Mouse (Mus musculus): ENCODE data around the gene Rapgef1. TPM values are rescaled to one million over a fixed set of nuclear protein-coding genes. Genes with fewer than 3 reads are reported as not detected.

Gene Rapgef1
- polyA plus RNA-seq, 1 experiment from 2014 or later = 13.3 TPM

DNA sequence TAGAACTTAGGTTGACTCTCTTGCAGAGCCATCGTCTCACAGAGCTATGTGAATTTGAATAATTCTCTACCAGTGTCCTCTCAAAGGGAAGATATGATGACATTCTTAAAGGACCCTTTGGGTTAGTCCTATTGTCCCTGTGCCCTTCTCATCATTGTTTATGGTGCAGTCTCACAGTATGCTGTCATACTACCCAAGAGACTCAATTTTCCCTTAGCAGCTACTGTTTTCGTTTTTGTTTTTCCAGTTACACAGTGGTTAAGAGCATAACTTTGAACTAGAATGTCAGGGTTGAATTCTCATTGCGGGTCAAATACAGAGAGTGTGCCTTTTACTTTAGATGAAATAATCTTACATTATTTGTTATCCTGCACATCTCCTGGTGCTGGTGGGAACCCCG, 27.6 kb downstream of the Rapgef1 start:
- H3K9ac ChIP-seq (ENCODE audit: low read depth, low read length) = no peak overlapping the region
- no peaks in the 10 kb centered on the region for H3K9me3 ChIP-seq (ENCODE audit: control insufficient read depth, low read length)
- no peak overlapping the region for H3K4me3 ChIP-seq (ENCODE audit: low read depth, low read length)
- no peak overlapping the region for H3K4me2 ChIP-seq (replicated peaks; ENCODE audit: low read depth, low read length)
- no peak overlapping the region for H3K27ac ChIP-seq (ENCODE audit: low read depth, low read length)
- no peaks in the 10 kb centered on the region for H3K27me3 ChIP-seq (ENCODE audit: control insufficient read depth, insufficient read depth, low read length)
- no peak for ATAC-seq (ENCODE audit: low FRiP score)
- H3K4me1 ChIP-seq (replicated peaks; ENCODE audit: control insufficient read depth, insufficient read depth, low read length) = peaks cover 4% of the 10 kb centered on the region
- 92% methylated on average over 4 of the region's 4 CpGs for WGBS
- no peaks in the 10 kb centered on the region for H3K36me3 ChIP-seq (ENCODE audit: control insufficient read depth, insufficient read depth, low read length)
- no peak for DNase-seq (ENCODE audit: low spot score)

DNA sequence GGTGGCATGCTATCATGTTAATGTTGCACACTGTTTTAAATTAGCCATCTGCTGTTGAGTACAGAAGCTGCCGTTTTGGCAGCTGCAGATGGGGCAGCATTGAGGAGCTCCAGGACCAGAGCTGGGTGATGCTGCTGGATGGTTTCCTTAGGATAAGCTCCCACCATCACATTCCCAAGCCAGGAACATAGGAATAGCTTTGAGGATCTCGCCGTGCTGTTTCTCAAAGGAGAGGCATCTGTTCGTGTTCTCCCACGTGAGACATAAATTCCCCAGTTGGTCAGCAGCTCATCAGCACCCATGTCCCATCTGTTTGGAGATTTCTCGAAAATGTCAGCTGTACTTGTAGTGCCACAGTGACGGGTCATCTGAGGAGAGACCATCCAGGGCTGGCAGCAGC, 28.3 kb downstream of the Rapgef1 start:
- ATAC-seq (ENCODE audit: low FRiP score) = no peak
- no peak for DNase-seq (ENCODE audit: low spot score)
- Histone ChIP-seq H3K27ac (ENCODE audit: low read depth, low read length) (no peak overlapping the region), H3K4me1 (replicated peaks; ENCODE audit: control insufficient read depth, insufficient read depth, low read length) (peaks cover 4% of the 10 kb centered on the region), H3K4me3 (ENCODE audit: low read depth, low read length) (no peak overlapping the region), H3K9me3 (ENCODE audit: control insufficient read depth, low read length) (no peaks in the 10 kb centered on the region), H3K27me3 (ENCODE audit: control insufficient read depth, insufficient read depth, low read length) (no peaks in the 10 kb centered on the region), H3K36me3 (ENCODE audit: control insufficient read depth, insufficient read depth, low read length) (no peaks in the 10 kb centered on the region), H3K4me2 (replicated peaks; ENCODE audit: low read depth, low read length) (no peak overlapping the region), H3K9ac (ENCODE audit: low read depth, low read length) (no peak overlapping the region)
- WGBS = 81% methylated on average over 7 of the region's 7 CpGs

GRCm38 (mm10) chr2:29648956-29649794, 29.7 kb downstream of the Rapgef1 start:
- Histone ChIP-seq H3K4me3 (ENCODE audit: low read depth, low read length) (no peak overlapping the region), H3K27me3 (ENCODE audit: control insufficient read depth, insufficient read depth, low read length) (no peaks in the 10 kb centered on the region), H3K36me3 (ENCODE audit: control insufficient read depth, insufficient read depth, low read length) (no peaks in the 10 kb centered on the region), H3K4me1 (replicated peaks; ENCODE audit: control insufficient read depth, insufficient read depth, low read length) (peaks cover 4% of the 10 kb centered on the region), H3K27ac (ENCODE audit: low read depth, low read length) (no peak overlapping the region), H3K9me3 (ENCODE audit: control insufficient read depth, low read length) (no peaks in the 10 kb centered on the region), H3K9ac (ENCODE audit: low read depth, low read length) (no peak overlapping the region), H3K4me2 (replicated peaks; ENCODE audit: low read depth, low read length) (no peak overlapping the region)
- ATAC-seq (ENCODE audit: low FRiP score) (no peak), DNase-seq (ENCODE audit: low spot score) (no peak)
- WGBS = 83% methylated on average over 6 of the region's 6 CpGs

- no peaks in the 10 kb centered on the region for H3K27me3 ChIP-seq (ENCODE audit: control insufficient read depth, insufficient read depth, low read length)
- DNase-seq (ENCODE audit: low spot score) (no peak), ATAC-seq (ENCODE audit: low FRiP score) (no peak)
- H3K9me3 ChIP-seq (ENCODE audit: control insufficient read depth, low read length) = no peaks in the 10 kb centered on the region
- H3K4me3 ChIP-seq (ENCODE audit: low read depth, low read length) = no peak overlapping the region
- no peak overlapping the region for H3K27ac ChIP-seq (ENCODE audit: low read depth, low read length)
- peaks cover 4% of the 10 kb centered on the region for H3K4me1 ChIP-seq (replicated peaks; ENCODE audit: control insufficient read depth, insufficient read depth, low read length)
- 84% methylated on average over 10 of the region's 10 CpGs for whole genome bisulfite sequencing
- no peak overlapping the region for H3K9ac ChIP-seq (ENCODE audit: low read depth, low read length)
- H3K36me3 ChIP-seq (ENCODE audit: control insufficient read depth, insufficient read depth, low read length) = no peaks in the 10 kb centered on the region
- no peak overlapping the region for H3K4me2 ChIP-seq (replicated peaks; ENCODE audit: low read depth, low read length)
These were observed 30.4 kb downstream of the Rapgef1 start for GRCm38 (mm10) chr2:29649795-29650457.

DNA sequence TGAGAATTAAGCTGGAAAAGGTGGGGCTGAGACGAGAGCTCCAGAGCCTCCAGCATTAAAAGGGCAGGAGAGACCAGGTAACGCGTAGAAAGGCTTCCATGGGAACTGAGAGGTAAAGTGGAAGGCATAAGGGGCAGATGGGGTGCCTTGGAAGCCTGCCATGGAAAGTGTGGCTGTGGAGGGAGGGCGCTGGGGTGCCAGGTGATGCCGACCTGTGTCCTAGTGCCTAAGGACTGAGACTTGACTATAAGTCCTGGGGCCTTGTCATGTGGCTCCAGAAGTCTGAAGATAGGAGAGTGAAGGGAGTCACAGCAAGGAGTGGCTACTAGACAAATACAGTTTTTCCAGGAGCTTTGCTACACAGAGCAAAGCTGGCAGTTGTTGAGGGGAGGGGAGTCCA, 32.4 kb downstream of the Rapgef1 start:
- Histone ChIP-seq H3K9ac (ENCODE audit: low read depth, low read length) (no peak overlapping the region), H3K27me3 (ENCODE audit: control insufficient read depth, insufficient read depth, low read length) (no peaks in the 10 kb centered on the region), H3K9me3 (ENCODE audit: control insufficient read depth, low read length) (no peaks in the 10 kb centered on the region), H3K4me3 (ENCODE audit: low read depth, low read length) (no peak overlapping the region), H3K36me3 (ENCODE audit: control insufficient read depth, insufficient read depth, low read length) (no peaks in the 10 kb centered on the region), H3K4me2 (replicated peaks; ENCODE audit: low read depth, low read length) (no peak overlapping the region), H3K27ac (ENCODE audit: low read depth, low read length) (no peak overlapping the region), H3K4me1 (replicated peaks; ENCODE audit: control insufficient read depth, insufficient read depth, low read length) (peaks cover 4% of the 10 kb centered on the region)
- ATAC-seq (ENCODE audit: low FRiP score) = no peak
- DNase-seq (ENCODE audit: low spot score) = no peak
- 89% methylated on average over 5 of the region's 5 CpGs for WGBS

- ATAC-seq (ENCODE audit: low FRiP score) = no peak
- no peak overlapping the region for H3K27ac ChIP-seq (ENCODE audit: low read depth, low read length)
- no peaks in the 10 kb centered on the region for H3K27me3 ChIP-seq (ENCODE audit: control insufficient read depth, insufficient read depth, low read length)
- H3K4me2 ChIP-seq (replicated peaks; ENCODE audit: low read depth, low read length) = no peak overlapping the region
- H3K36me3 ChIP-seq (ENCODE audit: control insufficient read depth, insufficient read depth, low read length) = no peaks in the 10 kb centered on the region
- H3K4me1 ChIP-seq (replicated peaks; ENCODE audit: control insufficient read depth, insufficient read depth, low read length) = no peaks in the 10 kb centered on the region
- H3K4me3 ChIP-seq (ENCODE audit: low read depth, low read length) = no peak overlapping the region
- DNase-seq (ENCODE audit: low spot score) = no peak
- WGBS = 96% methylated on average over 5 of the region's 5 CpGs
- H3K9me3 ChIP-seq (ENCODE audit: control insufficient read depth, low read length) = no peaks in the 10 kb centered on the region
- H3K9ac ChIP-seq (ENCODE audit: low read depth, low read length) = no peak overlapping the region
These were observed 35.9 kb downstream of the Rapgef1 start for GRCm38 (mm10) chr2:29655433-29655832.

DNA sequence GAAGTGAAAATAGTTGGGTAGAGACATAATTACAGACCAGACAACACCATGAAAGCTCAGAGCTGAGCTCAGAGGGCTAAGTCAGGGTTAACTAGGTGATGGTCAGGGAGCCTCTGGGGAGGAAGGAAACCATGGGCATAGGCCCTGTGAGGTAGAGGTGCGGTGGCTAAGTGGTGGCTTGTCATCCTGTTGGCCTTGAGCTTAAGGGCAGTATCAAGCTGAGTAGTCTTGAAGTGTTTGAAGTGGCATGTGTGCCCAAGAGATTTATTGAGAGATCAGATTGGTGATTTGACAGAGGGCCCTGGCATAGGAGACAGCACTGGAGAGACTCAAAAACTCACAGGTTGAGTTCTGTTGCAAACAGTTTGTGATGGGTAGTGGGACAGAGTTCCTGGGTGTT, 36.6 kb downstream of the Rapgef1 start:
- 86% methylated on average over 1 of the region's 1 CpGs for WGBS
- no peak overlapping the region for H3K4me2 ChIP-seq (replicated peaks; ENCODE audit: low read depth, low read length)
- no peaks in the 10 kb centered on the region for H3K36me3 ChIP-seq (ENCODE audit: control insufficient read depth, insufficient read depth, low read length)
- no peaks in the 10 kb centered on the region for H3K9me3 ChIP-seq (ENCODE audit: control insufficient read depth, low read length)
- no peak overlapping the region for H3K27ac ChIP-seq (ENCODE audit: low read depth, low read length)
- H3K4me3 ChIP-seq (ENCODE audit: low read depth, low read length) = no peak overlapping the region
- ATAC-seq (ENCODE audit: low FRiP score) (no peak), DNase-seq (ENCODE audit: low spot score) (no peak)
- H3K27me3 ChIP-seq (ENCODE audit: control insufficient read depth, insufficient read depth, low read length) = no peaks in the 10 kb centered on the region
- H3K9ac ChIP-seq (ENCODE audit: low read depth, low read length) = no peak overlapping the region
- H3K4me1 ChIP-seq (replicated peaks; ENCODE audit: control insufficient read depth, insufficient read depth, low read length) = no peaks in the 10 kb centered on the region

GRCm38 (mm10) chr2:29657089-29657488, 37.6 kb downstream of the Rapgef1 start:
- no peaks in the 10 kb centered on the region for H3K27me3 ChIP-seq (ENCODE audit: control insufficient read depth, insufficient read depth, low read length)
- no peaks in the 10 kb centered on the region for H3K36me3 ChIP-seq (ENCODE audit: control insufficient read depth, insufficient read depth, low read length)
- WGBS = 92% methylated on average over 1 of the region's 1 CpGs
- no peak for DNase-seq (ENCODE audit: low spot score)
- no peaks in the 10 kb centered on the region for H3K9me3 ChIP-seq (ENCODE audit: control insufficient read depth, low read length)
- no peak for ATAC-seq (ENCODE audit: low FRiP score)
- no peak overlapping the region for H3K9ac ChIP-seq (ENCODE audit: low read depth, low read length)
- H3K4me1 ChIP-seq (replicated peaks; ENCODE audit: control insufficient read depth, insufficient read depth, low read length) = no peaks in the 10 kb centered on the region
- no peak overlapping the region for H3K4me2 ChIP-seq (replicated peaks; ENCODE audit: low read depth, low read length)
- H3K27ac ChIP-seq (ENCODE audit: low read depth, low read length) = no peak overlapping the region
- H3K4me3 ChIP-seq (ENCODE audit: low read depth, low read length) = no peak overlapping the region

GRCm38 (mm10) chr2:29661751-29662191, 42.3 kb downstream of the Rapgef1 start:
- Histone ChIP-seq H3K9me3 (ENCODE audit: control insufficient read depth, low read length) (no peaks in the 10 kb centered on the region), H3K36me3 (ENCODE audit: control insufficient read depth, insufficient read depth, low read length) (no peaks in the 10 kb centered on the region), H3K27ac (ENCODE audit: low read depth, low read length) (no peak overlapping the region), H3K27me3 (ENCODE audit: control insufficient read depth, insufficient read depth, low read length) (no peaks in the 10 kb centered on the region), H3K4me2 (replicated peaks; ENCODE audit: low read depth, low read length) (no peak overlapping the region), H3K4me3 (ENCODE audit: low read depth, low read length) (no peak overlapping the region), H3K4me1 (replicated peaks; ENCODE audit: control insufficient read depth, insufficient read depth, low read length) (peaks cover 2% of the 10 kb centered on the region; the same call in 1 of the 2 replicates), H3K9ac (ENCODE audit: low read depth, low read length) (no peak overlapping the region)
- DNase-seq (ENCODE audit: low spot score) (no peak), ATAC-seq (ENCODE audit: low FRiP score) (no peak)
- WGBS = 79% methylated on average over 6 of the region's 6 CpGs
